Mouse (Mus musculus) embryo, embryonic 11.5 days (tissue): ENCODE data around the gene Mmachc.

Experiments
- DNase-seq: peaks from one replicate; pipeline ENCODE4 v3.0.0-alpha.2; 2012; ENCODE audit warnings: low read depth, low spot score

Mmachc gene

GRCm38 (mm10) chr4:116708201-116708764 lies at the start of gene Mmachc, which contains the start of gene Ccdc163:
TSS of gene Mmachc (minus strand) at chr4:116708406.
TSS of gene Ccdc163 (plus strand) at chr4:116708509.
- DNase-seq, result peak; percentile 91

- DNase-seq, result no peak
Measured at GRCm38 (mm10) chr4:116749750-116750149, 41.5 kb upstream of the Mmachc start.

- DNase-seq, result no peak
Measured at GRCm38 (mm10) chr4:116738972-116739751, 31.0 kb upstream of the Mmachc start.

GRCm38 (mm10) chr4:116734996-116735395 lies 26.8 kb upstream of the Mmachc start:
- DNase-seq, result no peak

- DNase-seq, result no peak
Measured at GRCm38 (mm10) chr4:116732355-116732754, 24.1 kb upstream of the Mmachc start.

- DNase-seq, result no peak
Measured at GRCm38 (mm10) chr4:116731077-116731476, 22.9 kb upstream of the Mmachc start.

GRCm38 (mm10) chr4:116729532-116729931 lies 21.3 kb upstream of the Mmachc start:
- DNase-seq, result no peak

GRCm38 (mm10) chr4:116727401-116727800 lies 19.2 kb upstream of the Mmachc start:
- no peak for DNase-seq

GRCm38 (mm10) chr4:116725444-116725843 lies 17.2 kb upstream of the Mmachc start:
- DNase-seq, result no peak

GRCm38 (mm10) chr4:116722230-116722629 lies 14.0 kb upstream of the Mmachc start:
- DNase-seq, result no peak

- DNase-seq, result no peak
Measured at GRCm38 (mm10) chr4:116721098-116721628, 13.0 kb upstream of the Mmachc start.

- DNase-seq, result peak; percentile 95
Measured at GRCm38 (mm10) chr4:116720343-116721097, 12.3 kb upstream of the Mmachc start, which contains the start of gene Tesk2. TSS of gene Tesk2 (plus strand) at chr4:116720948.

GRCm38 (mm10) chr4:116719396-116719795 lies 11.2 kb upstream of the Mmachc start:
- peak; percentile 67 for DNase-seq

GRCm38 (mm10) chr4:116712536-116712935 lies 4.3 kb upstream of the Mmachc start:
- no peak for DNase-seq

GRCm38 (mm10) chr4:116710154-116710553 lies 1.9 kb upstream of the Mmachc start:
- DNase-seq, result no peak

GRCm38 (mm10) chr4:116708791-116709390 lies 685 bp upstream of the Mmachc start:
- DNase-seq, result no peak

- DNase-seq, result no peak
Measured at GRCm38 (mm10) chr4:116707666-116708065, 540 bp downstream of the Mmachc start.

GRCm38 (mm10) chr4:116703804-116704203 lies 4.4 kb downstream of the Mmachc start:
- peak; percentile 58 for DNase-seq

- no peak for DNase-seq
Measured at GRCm38 (mm10) chr4:116700964-116701363, 7.2 kb downstream of the Mmachc start.

GRCm38 (mm10) chr4:116698693-116699342 lies 9.4 kb downstream of the Mmachc start:
- no peak for DNase-seq

- DNase-seq, result no peak
Measured at GRCm38 (mm10) chr4:116693785-116694184, 14.4 kb downstream of the Mmachc start.
